Mouse (Mus musculus): Measurements from ENCODE around the gene Hba-a2. TPM values are rescaled to one million over a fixed set of nuclear protein-coding genes. Genes with fewer than 3 reads are reported as not detected.

Gene Hba-a2
- polyA plus RNA-seq, 1 experiment from 2014 or later, result 6,905 TPM

- Histone ChIP-seq H3K27ac (ENCODE audit: low read depth, low read length) (peak overlapping the region; percentile 27; the same call in 1 of the 2 replicates), H3K36me3 (ENCODE audit: control insufficient read depth, insufficient read depth, low read length) (no peaks in the 10 kb centered on the region), H3K9me3 (ENCODE audit: control insufficient read depth, low read length) (0 out of 2 replicates have a peak, but pooled peaks cover 2% of the 10 kb centered on the region), H3K9ac (ENCODE audit: low read depth, low read length) (no peak overlapping the region), H3K4me2 (replicated peaks; ENCODE audit: low read depth, low read length) (no peak overlapping the region), H3K27me3 (ENCODE audit: control insufficient read depth, insufficient read depth, low read length) (no peaks in the 10 kb centered on the region), H3K4me1 (ENCODE audit: control insufficient read depth, insufficient read depth, low read length) (peaks cover 20% of the 10 kb centered on the region; the same call in 1 of the 2 replicates), H3K4me3 (ENCODE audit: low read length) (no peak overlapping the region)
- WGBS, result 20% methylated on average over 17 of the region's 17 CpGs
- ATAC-seq (ENCODE audit: low FRiP score, low TSS enrichment), result peak; percentile 81
These were observed 44.5 kb downstream of the Hba-a2 start for GRCm38 (mm10) chr11:32340476-32341473.

DNA sequence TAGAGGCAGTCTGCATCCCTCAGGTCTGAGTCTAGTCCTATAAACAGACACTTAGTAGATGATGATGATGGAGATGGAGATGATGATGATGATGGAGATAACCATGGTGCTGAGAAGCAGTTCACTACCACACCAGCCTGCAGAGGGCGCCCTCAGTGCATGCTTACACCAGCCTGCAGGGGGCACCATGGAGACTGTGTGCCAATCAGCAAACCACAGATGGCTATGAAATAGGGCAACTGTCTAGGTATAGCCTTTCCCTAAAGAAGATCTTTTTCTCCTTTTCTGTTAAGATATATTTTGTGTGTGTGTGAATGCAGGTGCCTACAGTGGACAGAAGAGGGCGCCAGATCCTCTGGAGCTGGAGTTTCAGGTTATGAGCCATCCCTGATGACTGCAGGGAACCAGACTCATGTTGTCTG is 46.5 kb downstream of the Hba-a2 start:
- no peaks in the 10 kb centered on the region for H3K36me3 ChIP-seq (ENCODE audit: control insufficient read depth, insufficient read depth, low read length)
- H3K4me3 ChIP-seq (ENCODE audit: low read length), result no peak overlapping the region
- no peak for ATAC-seq (ENCODE audit: low FRiP score, low TSS enrichment)
- H3K27ac ChIP-seq (ENCODE audit: low read depth, low read length), result no peak overlapping the region
- H3K9me3 ChIP-seq (ENCODE audit: control insufficient read depth, low read length), result no peaks in the 10 kb centered on the region
- no peak overlapping the region for H3K9ac ChIP-seq (ENCODE audit: low read depth, low read length)
- peaks cover 27% of the 10 kb centered on the region; the same call in 1 of the 2 replicates for H3K4me1 ChIP-seq (ENCODE audit: control insufficient read depth, insufficient read depth, low read length)
- H3K4me2 ChIP-seq (replicated peaks; ENCODE audit: low read depth, low read length), result no peak overlapping the region
- 22% methylated on average over 2 of the region's 2 CpGs for WGBS
- no peaks in the 10 kb centered on the region for H3K27me3 ChIP-seq (ENCODE audit: control insufficient read depth, insufficient read depth, low read length)

- Histone ChIP-seq H3K36me3 (ENCODE audit: control insufficient read depth, insufficient read depth, low read length) (no peaks in the 10 kb centered on the region), H3K4me3 (ENCODE audit: low read length) (no peak overlapping the region), H3K4me1 (ENCODE audit: control insufficient read depth, insufficient read depth, low read length) (peaks cover 29% of the 10 kb centered on the region; the same call in 1 of the 2 replicates), H3K27ac (ENCODE audit: low read depth, low read length) (no peak overlapping the region), H3K9me3 (ENCODE audit: control insufficient read depth, low read length) (no peaks in the 10 kb centered on the region), H3K9ac (ENCODE audit: low read depth, low read length) (no peak overlapping the region), H3K27me3 (ENCODE audit: control insufficient read depth, insufficient read depth, low read length) (no peaks in the 10 kb centered on the region), H3K4me2 (replicated peaks; ENCODE audit: low read depth, low read length) (no peak overlapping the region)
- ATAC-seq (ENCODE audit: low FRiP score, low TSS enrichment), result no peak
- 94% methylated on average over 1 of the region's 1 CpGs for WGBS
These were observed 47.1 kb downstream of the Hba-a2 start for GRCm38 (mm10) chr11:32343350-32343749.

DNA sequence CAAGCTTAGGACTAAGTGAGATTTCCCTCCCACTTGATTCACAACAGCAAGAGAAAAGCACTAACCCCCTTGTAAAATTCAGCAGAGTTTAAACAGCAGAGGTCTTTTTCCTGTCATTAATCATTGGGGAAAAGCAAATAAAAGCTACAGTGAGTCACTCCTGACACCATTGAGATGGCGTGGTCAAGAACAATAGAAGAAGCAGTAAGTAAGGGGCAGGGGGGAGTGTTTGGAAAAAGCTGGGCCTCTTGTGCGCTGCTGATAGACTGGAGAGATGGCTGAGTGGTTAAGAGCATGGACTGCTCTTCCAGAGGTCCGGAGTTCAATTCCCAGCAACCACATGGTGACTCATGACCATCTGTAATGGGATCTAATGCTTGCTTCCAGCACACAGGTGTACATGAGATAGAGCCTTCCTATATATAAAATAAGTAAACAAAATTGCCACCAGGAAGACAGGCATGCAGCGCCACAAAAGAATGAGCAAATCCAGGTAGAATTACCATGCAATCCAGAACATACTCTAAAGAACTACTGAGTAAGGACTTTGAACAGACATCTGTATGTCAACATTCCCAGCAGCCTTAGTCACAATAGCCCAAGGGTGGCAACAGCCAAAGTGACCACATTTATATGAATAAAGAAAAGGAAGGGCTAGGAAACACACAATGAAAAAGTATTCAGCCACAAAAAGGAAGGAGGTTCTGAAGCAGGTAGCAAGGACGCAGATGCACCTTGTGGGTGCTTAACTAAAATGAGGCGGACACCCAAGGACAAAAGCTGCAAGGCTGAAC is 49.4 kb downstream of the Hba-a2 start:
- H3K4me2 ChIP-seq (replicated peaks; ENCODE audit: low read depth, low read length), result no peak overlapping the region
- H3K36me3 ChIP-seq (ENCODE audit: control insufficient read depth, insufficient read depth, low read length), result 0 out of 2 replicates have a peak, but pooled peaks cover under 1% of the 10 kb centered on the region
- H3K9ac ChIP-seq (ENCODE audit: low read depth, low read length), result no peak overlapping the region
- H3K4me3 ChIP-seq (ENCODE audit: low read length), result no peak overlapping the region
- H3K27me3 ChIP-seq (ENCODE audit: control insufficient read depth, insufficient read depth, low read length), result no peaks in the 10 kb centered on the region
- peaks cover 26% of the 10 kb centered on the region; the same call in 1 of the 2 replicates for H3K4me1 ChIP-seq (ENCODE audit: control insufficient read depth, insufficient read depth, low read length)
- H3K9me3 ChIP-seq (ENCODE audit: control insufficient read depth, low read length), result no peaks in the 10 kb centered on the region
- 57% methylated on average over 6 of the region's 6 CpGs for WGBS
- H3K27ac ChIP-seq (ENCODE audit: low read depth, low read length), result no peak overlapping the region
- ATAC-seq (ENCODE audit: low FRiP score, low TSS enrichment), result no peak

Other genes starting within 250 kb of the Hba-a2 start
- not detected in 2 replicates for gene Il9r, start 96.2 kb upstream of the Hba-a2 start, polyA plus RNA-seq (2014; fragmentation: Nextera tagmentation; extraction: Ambion mirVana)
- 71.7 and 90.6 TPM in 2 replicates for gene Snrnp25, start 91.1 kb upstream of the Hba-a2 start, polyA plus RNA-seq (2014; fragmentation: Nextera tagmentation; extraction: Ambion mirVana)
- gene Rhbdf1, start 74.2 kb upstream of the Hba-a2 start, polyA plus RNA-seq (2014; fragmentation: Nextera tagmentation; extraction: Ambion mirVana), result 28.0 and 39.5 TPM in 2 replicates
- gene Mpg, start 70.0 kb upstream of the Hba-a2 start, polyA plus RNA-seq (2014; fragmentation: Nextera tagmentation; extraction: Ambion mirVana), result 35.6 and 39.8 TPM in 2 replicates
- 27.5 and 45.5 TPM in 2 replicates for gene Nprl3, start 28.8 kb upstream of the Hba-a2 start, polyA plus RNA-seq (2014; fragmentation: Nextera tagmentation; extraction: Ambion mirVana)
- 87.6 and 90.7 TPM in 2 replicates for gene Hba-x, start 20.1 kb upstream of the Hba-a2 start, polyA plus RNA-seq (2014; fragmentation: Nextera tagmentation; extraction: Ambion mirVana)
- 2,390 and 2,705 TPM in 2 replicates for gene Hba-a1, start 13.0 kb upstream of the Hba-a2 start, polyA plus RNA-seq (2014; fragmentation: Nextera tagmentation; extraction: Ambion mirVana)
- 0.69 and 1.6 TPM in 2 replicates for gene Hbq1b, start 9.5 kb upstream of the Hba-a2 start, polyA plus RNA-seq (2014; fragmentation: Nextera tagmentation; extraction: Ambion mirVana)
- gene Hbq1a, start 3.6 kb downstream of the Hba-a2 start, polyA plus RNA-seq (2014; fragmentation: Nextera tagmentation; extraction: Ambion mirVana), result 0.77 TPM in 1 of 2 replicates, not detected in the other
- 19.1 and 25.2 TPM in 2 replicates for gene Sh3pxd2b, start 51.3 kb downstream of the Hba-a2 start, polyA plus RNA-seq (2014; fragmentation: Nextera tagmentation; extraction: Ambion mirVana)
- gene Ubtd2, start 158.9 kb downstream of the Hba-a2 start, polyA plus RNA-seq (2014; fragmentation: Nextera tagmentation; extraction: Ambion mirVana), result 47.9 and 61.5 TPM in 2 replicates
- 0.43 and 0.46 TPM in 2 replicates for gene Efcab9, start 235.6 kb downstream of the Hba-a2 start, polyA plus RNA-seq (2014; fragmentation: Nextera tagmentation; extraction: Ambion mirVana)
- gene Stk10, start 236.8 kb downstream of the Hba-a2 start, polyA plus RNA-seq (2014; fragmentation: Nextera tagmentation; extraction: Ambion mirVana), result 3.5 TPM in 2 replicates

Data from kidney, embryonic 14.5 days (tissue).